Mouse (Mus musculus) testis, postnatal 14 days (tissue): Measurements from ENCODE around the gene Suds3.

Experiments used
- DNase-seq: peaks from one replicate; pipeline ENCODE4 v3.0.0; 2021; ENCODE audit warnings: low spot score

The Suds3 gene

GRCm38 (mm10) chr5:117135869-117136268 lies 20.0 kb upstream of the Suds3 start:
- no peak for DNase-seq

DNA sequence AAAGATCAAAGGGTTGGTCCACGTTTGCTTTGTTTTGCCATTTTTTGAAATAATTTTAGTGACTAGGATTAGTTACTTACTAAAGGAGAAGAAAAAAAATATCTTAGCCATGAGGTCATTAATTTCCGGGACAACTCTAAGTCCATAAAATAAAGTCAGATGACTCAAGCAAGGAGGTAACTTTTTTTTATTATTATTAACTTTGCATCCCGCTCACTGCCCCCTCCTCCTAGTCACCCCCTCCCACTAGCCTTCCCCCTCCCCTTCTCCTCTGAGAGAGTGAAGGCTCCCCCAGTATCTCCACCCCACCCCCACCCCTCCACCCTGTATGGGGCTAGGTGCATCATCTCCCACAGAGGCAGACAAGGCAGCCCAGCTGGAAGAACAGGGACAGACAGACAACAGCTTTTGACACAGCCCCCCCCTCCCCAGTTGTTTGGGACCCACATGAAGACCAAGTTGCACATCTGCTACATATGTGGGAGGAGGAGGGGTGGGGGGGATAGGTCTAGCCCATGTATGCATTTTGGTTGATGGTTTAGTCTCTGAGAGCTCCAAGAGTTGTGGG lies 19.1 kb upstream of the Suds3 start:
- no peak for DNase-seq

- no peak for DNase-seq
Observed at GRCm38 (mm10) chr5:117134066-117134888, 18.4 kb upstream of the Suds3 start.

DNA sequence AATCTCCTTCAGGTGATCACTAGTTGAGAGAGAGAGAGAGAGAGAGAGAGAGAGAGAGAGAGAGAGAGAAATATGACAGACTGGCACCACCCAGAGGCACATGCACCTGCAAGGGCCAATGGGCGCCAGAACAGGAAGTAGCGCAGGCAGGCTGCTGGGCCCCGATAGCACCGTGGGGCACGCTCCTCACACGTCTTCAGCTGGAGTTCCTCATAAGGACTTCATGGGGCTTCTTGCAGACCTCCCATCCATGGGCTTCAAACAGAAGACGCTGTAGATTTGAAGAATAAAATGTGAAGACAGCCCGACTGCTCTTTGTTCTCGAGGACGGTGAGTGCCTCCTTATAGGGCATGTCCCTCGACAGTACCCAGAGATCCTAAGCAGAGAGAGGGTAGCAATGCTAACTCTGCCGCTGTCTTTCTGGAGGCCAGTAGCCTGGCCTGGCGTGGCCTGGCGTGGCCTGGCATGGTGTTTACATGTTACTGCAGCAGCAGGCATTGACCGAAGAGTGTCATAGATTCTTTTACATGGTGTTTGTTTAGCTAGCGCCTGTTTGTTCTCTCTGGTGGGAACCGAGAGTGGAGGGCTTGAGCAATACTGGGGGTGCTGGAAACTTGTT lies 17.6 kb upstream of the Suds3 start:
- no peak for DNase-seq

GRCm38 (mm10) chr5:117130726-117131125 lies 14.8 kb upstream of the Suds3 start:
- no peak for DNase-seq

- no peak for DNase-seq
Observed at GRCm38 (mm10) chr5:117127051-117127450, 11.1 kb upstream of the Suds3 start.

DNA sequence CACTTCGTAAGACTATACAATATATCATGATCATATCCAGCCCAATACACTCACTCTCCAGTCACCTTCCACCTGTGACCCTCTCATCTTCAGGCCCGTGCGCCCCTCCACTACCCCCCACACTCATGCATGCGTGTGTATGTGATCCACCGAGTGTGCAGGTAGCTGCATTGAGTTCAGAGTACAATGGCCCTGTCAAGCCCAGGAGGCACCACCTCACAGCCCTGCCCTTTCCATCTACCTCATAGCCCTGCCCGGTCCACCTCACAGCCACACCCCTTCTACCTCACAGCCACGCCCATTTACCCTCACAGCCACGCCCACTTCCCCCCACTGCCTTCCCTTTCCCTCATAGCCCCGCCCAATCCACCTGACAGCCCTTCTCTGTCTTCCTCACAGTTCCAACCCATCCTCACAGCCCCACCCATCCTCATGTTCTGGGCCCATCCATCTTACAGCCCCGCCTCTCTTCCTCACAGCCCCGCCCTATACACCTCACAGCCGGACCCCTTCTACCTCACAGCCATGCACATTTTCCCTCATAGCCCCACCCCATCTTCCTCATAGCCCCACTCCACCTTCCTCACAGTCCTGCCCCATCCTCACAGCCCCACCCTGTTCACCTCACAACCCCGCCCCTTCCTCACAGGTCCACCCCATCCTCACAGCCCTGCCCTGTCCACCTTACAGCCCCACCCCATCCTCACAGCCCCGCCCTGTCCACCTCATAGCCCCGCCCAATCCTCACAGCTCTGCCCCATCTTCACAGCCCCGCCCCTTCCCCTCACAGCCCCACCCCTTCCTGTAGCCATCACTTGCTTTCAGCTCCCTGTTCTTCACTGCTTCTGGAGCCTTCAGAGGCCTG lies 9.8 kb upstream of the Suds3 start:
- DNase-seq: peak; percentile 79

- DNase-seq: no peak
Observed at GRCm38 (mm10) chr5:117123840-117124239, 7.9 kb upstream of the Suds3 start.

DNA sequence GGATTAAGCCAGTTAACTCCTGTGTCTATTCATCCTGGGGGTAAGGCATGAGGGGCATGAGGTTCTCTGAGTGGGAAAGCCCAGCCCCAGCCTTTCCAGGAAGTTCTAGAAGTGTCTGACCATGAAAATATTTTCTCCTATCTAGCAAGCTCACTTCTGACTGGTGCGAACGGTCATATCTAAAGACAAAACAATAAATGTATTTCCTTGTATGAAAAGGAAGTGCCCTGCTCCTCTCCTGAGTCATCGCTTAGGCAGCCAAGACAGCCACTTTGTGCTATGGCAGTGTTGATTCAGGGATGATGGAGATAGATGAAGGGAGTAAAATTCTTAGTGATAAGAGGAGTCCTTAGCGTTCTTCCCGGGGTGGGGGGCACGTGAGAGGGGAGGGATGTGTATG lies 7.2 kb upstream of the Suds3 start:
- DNase-seq: no peak

- DNase-seq: no peak
Observed at GRCm38 (mm10) chr5:117121657-117122056, 5.7 kb upstream of the Suds3 start.

DNA sequence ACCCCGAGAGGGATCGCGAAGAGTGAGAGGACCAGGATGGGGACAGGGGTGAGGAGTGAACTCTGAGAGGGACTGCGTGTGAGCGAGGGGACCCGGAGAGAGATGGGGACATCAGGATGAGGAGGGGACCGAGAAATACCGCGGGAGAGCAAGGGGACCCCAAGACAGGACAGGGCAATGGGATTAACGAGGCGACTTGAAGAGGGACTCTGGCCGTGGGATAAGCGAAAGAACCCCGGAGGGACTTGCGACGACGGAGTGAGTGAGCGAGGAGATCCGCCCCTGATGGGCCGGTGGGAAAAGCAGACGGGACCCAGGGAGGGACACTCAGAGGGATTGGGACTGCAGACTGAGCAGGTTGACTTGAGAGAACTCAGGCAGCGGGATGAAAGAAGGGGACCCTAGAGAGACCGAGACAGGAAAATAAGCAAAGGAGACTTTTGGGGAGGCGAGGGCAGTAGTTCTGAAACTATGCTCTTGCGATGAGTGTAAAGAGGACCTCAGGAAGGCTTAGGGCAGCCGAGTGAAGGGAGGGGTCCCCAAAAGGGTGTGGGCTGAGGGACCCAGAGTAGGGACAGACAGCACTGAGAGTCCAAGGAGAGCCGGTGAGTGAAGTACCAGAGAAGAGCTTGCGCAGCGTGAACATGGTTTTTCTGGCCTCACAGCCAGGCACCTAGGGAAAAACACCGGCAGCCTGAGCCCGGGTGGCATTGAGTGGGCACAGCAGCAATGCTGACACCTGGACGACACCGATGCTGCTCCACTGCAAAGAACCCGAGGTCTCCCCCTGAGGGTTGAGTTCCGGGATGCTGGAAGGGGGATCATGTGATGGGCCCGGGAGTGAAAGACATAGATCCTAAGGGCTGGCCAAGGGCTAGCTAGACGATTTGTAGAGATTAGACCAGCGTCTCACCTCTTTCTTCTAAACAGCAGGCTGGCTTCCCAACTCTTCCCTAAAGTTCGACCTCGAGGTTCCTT lies 4.9 kb upstream of the Suds3 start:
- no peak for DNase-seq

DNA sequence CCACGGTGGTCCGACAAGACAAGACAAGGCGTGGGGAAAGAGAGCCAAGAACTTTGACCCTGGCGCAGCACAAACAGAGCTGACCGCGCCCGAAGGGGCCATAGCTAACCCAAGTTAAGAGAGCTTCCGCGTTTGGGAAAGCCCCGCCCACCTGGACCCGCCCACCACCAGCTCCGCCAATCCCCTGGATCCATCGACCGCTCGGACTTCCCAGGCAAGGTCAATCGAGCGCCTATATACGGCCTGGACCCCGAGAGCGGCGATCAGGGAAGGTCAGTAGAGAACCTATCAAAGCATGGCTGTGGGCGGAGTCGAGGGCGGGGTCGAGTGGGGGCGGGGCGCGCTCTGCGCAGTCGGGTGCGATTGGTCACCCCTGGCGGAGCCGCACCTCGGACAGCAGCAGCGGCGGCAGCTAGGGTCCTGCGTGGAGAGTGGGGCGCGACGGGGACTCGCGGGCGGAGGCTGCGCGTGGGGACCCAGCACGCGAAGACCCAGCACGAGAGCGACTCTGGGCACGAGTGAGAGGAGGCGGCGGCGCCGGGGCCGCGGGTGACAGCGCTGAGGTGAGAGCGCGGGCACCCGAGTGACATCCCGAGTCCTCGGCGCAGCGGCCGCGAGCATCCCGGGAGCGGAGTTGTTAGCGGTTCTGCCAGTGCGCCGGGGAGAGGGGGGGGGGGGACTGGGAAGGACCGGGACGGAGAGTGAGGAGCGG lies 4.0 kb upstream of the Suds3 start, which contains the start of gene Taok3:
TSS of gene Taok3 (plus strand) at position 353 of the 712 bp plus-strand sequence.
- peak; percentile 100 for DNase-seq

DNA sequence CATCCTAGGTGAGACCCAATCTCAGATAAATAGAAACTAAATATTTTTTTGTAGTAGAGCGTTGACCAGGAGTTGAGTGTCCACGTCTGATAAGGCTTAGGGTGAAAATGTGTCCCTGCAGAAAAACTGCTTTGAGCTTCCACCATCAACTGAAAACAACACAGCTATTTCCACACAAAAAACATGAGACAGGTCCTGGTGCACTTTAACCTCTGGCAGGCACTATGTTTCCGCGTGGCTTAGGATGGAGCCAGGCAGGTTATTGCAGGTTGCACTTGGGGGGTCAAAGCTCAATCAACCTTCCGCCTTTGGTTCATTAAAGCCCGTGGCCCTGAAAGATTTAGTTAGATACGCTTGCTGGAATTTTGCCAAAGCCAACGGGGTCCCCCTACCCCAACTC lies 2.9 kb upstream of the Suds3 start:
- DNase-seq: no peak

DNA sequence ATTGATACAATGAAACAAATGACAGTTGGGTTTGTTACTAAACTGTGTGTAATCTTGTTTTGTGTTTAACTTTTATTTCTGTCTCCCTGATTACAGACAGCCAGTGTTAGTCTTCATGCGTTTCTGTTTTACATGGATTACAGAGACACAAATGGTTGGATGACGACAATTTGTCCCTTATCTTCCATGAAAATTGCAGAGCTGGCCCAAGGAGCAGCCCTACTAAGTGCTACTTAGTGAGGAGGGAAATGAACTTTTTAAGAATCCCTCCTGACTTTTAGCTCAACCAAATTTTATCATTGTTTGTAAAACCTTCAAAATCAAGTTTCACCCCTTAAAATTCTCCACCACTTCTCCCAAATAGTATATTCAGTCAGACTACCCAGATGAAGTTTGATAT lies 2.3 kb upstream of the Suds3 start:
- DNase-seq: no peak

- DNase-seq: peak; percentile 31
Observed at GRCm38 (mm10) chr5:117117716-117118115, 1.8 kb upstream of the Suds3 start.

- no peak for DNase-seq
Observed at GRCm38 (mm10) chr5:117117241-117117640, 1.3 kb upstream of the Suds3 start.

GRCm38 (mm10) chr5:117116660-117117059 lies 747 bp upstream of the Suds3 start:
- no peak for DNase-seq

DNA sequence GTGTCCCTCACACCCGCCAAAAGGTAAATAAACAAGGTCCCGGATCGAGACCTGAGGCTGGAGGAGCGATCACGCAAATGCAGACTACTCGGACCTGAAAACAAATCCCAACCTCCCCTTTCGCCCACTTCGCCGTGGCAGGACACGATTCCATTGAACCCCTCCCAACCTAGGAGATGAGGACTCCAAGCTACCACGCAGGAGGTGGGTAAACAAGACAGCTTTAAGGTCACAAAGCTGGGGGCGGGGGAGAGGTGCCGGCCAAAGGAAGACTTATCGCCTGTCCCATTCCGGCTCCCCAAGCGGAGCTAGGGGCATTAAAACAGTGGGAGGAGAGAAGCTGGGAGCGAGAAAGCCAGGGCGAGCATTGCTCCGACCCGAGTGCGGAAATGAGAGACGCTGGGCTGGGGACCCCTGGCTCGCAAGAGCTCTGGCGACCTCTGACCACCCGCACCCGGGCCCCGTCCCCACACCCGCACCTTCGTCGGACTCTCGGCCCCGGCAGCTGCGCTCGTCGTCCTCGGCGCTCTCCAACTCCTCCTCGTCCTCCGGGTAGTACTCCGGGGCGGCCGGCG lies 633 bp downstream of the Suds3 start:
- peak; percentile 53 for DNase-seq

DNA sequence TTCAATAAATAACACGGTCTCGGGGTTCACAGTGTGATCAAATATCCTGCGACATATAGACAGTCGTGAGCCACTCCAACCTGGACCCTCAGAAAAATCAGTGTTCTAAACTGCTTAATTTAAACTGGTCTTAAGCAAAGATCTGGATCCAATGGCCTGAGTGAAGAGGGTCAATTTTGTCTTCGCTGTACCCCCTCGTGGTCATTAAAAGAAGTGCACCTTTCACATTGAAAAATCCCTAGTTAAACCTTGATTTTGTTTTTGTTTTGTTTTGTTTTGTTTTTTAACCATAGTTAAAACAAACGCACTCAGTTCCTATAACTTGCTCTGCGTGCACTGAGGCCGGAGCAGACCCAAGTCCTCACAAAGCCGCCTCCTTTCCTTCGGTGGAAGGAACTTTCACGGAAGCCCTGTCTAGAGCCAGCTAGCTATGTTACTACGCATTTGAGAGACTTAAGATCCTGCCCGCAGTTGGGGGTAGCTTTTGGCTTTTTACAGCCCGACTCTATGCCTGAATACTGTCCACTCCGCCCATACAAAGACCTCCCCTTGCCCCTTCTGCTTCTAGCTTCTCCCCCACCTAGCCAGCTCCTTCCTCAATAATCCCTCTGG lies 1.2 kb downstream of the Suds3 start:
- no peak for DNase-seq

DNA sequence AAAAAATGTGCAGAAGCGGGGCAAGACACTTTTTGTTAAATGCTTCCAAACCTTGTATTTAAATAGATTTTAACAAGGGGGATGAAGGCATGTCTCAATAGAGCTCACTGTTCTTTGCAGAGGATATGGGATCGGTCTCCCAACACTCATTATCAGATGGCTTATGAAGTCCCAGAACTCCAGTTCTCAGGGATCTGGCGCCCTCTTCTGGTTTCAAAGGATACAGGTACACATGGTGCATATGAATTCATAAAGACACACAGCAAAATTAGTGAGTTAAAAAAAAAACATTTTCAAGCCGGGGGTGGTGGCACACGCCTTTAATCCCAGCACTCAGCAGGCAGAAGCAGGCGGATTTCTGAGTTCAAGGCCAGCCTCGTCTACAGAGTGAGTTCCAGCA lies 2.6 kb downstream of the Suds3 start:
- no peak for DNase-seq
